8 mouse cellular contexts compared by ENCODE assay signal in the genomic region with DNA sequence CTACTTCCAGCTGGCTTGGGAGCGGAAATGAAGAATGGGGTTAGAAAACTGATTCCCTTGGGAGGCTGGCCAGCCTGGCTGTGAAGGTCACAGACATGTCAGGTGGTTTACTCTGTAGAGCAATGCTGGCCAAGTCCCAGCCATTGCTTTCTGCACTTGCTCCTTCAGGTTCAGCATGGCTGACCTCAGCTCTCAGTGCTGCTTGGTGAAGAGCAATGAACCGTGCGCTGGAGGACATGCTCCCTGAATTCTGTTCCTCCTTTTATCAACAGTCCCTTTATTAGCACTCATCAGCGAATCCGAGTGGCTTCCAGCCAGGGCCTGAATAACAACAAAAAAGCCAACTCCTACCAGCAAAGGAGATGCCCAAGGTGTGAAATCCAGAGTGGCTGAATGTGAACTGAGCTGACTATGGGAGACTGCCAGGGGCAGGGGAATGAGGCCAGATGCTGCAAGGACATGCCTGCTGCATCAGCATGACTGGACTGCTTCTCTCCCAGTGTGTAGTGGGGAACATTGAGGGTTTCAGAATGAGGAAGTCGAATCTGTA. TPM values are rescaled to one million over a fixed set of nuclear protein-coding genes. Genes with fewer than 3 reads are reported as not detected.
DNase-seq lines count a peak whose midpoint lies in the region; ATAC-seq and TF ChIP-seq lines count a peak whose summit lies in the region.

No protein-coding gene starts in this region.

- no peaks in the 10 kb centered on the region for H3K36me3 ChIP-seq in hindbrain, embryonic 13.5 days
- no peaks in the 10 kb centered on the region for H3K36me3 ChIP-seq in midbrain, postnatal 0 days (ENCODE audit: insufficient read depth, low read length)

- no peak overlapping the region for H3K27ac ChIP-seq in hindbrain, embryonic 13.5 days
- H3K27ac ChIP-seq in left cerebral cortex, adult 2 months = no peak overlapping the region
- H3K27ac ChIP-seq in midbrain, postnatal 0 days (ENCODE audit: low read depth, low read length) = no peak overlapping the region

- H3K4me3 ChIP-seq in hindbrain, embryonic 13.5 days = no peak overlapping the region
- no peak overlapping the region for H3K4me3 ChIP-seq in left cerebral cortex, adult 2 months
- H3K4me3 ChIP-seq in midbrain, postnatal 0 days (ENCODE audit: low read depth, low read length) = no peak overlapping the region

- H3K9me3 ChIP-seq in hindbrain, embryonic 13.5 days = peaks cover 4% of the 10 kb centered on the region; the same call in 1 of the 2 replicates
- no peaks in the 10 kb centered on the region; the same call in 1 of the 2 replicates for H3K9me3 ChIP-seq in midbrain, postnatal 0 days (ENCODE audit: low read length)

- intact Hi-C loops in left cerebral cortex, adult 2 months (cut with DNase I) = loop anchor here (1.0 kb wide), 1 partner anchor 44 kb away; no protein-coding TSS in a partner anchor

- H3K27me3 ChIP-seq in hindbrain, embryonic 13.5 days = no peaks in the 10 kb centered on the region
- H3K27me3 ChIP-seq in midbrain, postnatal 0 days (ENCODE audit: insufficient read depth, low read length) = no peaks in the 10 kb centered on the region

- no peak for TF ChIP-seq CTCF in left cerebral cortex, adult 2 months (IDR thresholded peaks at IDR 0.05)
- TF ChIP-seq CTCF in midbrain, postnatal 0 days (IDR thresholded peaks at IDR 0.05) = no peak

- ATAC-seq in frontal cortex, adult (ENCODE audit: low TSS enrichment) = peak; percentile 57
- peak; percentile 95 for ATAC-seq in hindbrain, embryonic 13.5 days (ENCODE audit: low FRiP score)
- ATAC-seq in midbrain, postnatal 0 days (ENCODE audit: low FRiP score) = peak; percentile 86
- ATAC-seq in CD4-positive, CD25-positive, alpha-beta regulatory T cell, adult 4 months = no peak

- DNase-seq in adrenal gland, adult 2 months = peak; percentile 60
- DNase-seq in adrenal gland, postnatal 4 days (ENCODE audit: low spot score in 2 of 2) = no peak
- DNase-seq in adrenal gland, adult 8-10 months = peak; percentile 30
- peak; percentile 22 to 47 for DNase-seq in left cerebral cortex, adult 2 months (ENCODE audit: extremely low spot score in 1 of 2, low spot score in 2 of 2)
- peak; percentile 93 for DNase-seq in midbrain, postnatal 0 days (ENCODE audit: low spot score)

- no peak overlapping the region for H3K9ac ChIP-seq in hindbrain, embryonic 13.5 days
- no peak overlapping the region for H3K9ac ChIP-seq in midbrain, postnatal 0 days (replicated peaks; ENCODE audit: low read length, poor library complexity, severe bottlenecking)

- no peak overlapping the region for H3K4me2 ChIP-seq in hindbrain, embryonic 13.5 days
- H3K4me2 ChIP-seq in midbrain, postnatal 0 days (ENCODE audit: low read depth, low read length, poor library complexity, severe bottlenecking) = no peak overlapping the region

- H3K4me1 ChIP-seq in hindbrain, embryonic 13.5 days (replicated peaks) = peaks cover 5% of the 10 kb centered on the region
- no peaks in the 10 kb centered on the region for H3K4me1 ChIP-seq in midbrain, postnatal 0 days (ENCODE audit: insufficient read depth, low read length)

- WGBS in hindbrain, embryonic 13.5 days = 20% methylated on average over 6 of the region's 6 CpGs
- 27% methylated on average over 6 of the region's 6 CpGs for WGBS in midbrain, postnatal 0 days

RNA-seq across cellular contexts. Expression of gene Pla2g7, which starts 10.3 kb away (rescaled TPM):
- total RNA-seq in adrenal gland, adult 2 months (2021) = 10 to 100 TPM; 16.7 to 20.8 TPM
- polyA plus RNA-seq in adrenal gland, adult 2 months (2012; rRNA removed) = 3.2 and 3.6 TPM in 2 replicates
- total RNA-seq in adrenal gland, postnatal 4 days (2021) = 10 to 100 TPM; 14.0 to 15.6 TPM
- 10 to 100 TPM; 15.0 to 22.2 (median 17.6) TPM for total RNA-seq in adrenal gland, adult 8-10 months (2022)
- 49.4 and 61.3 TPM in 2 replicates for polyA plus RNA-seq in hindbrain, embryonic 13.5 days (2015; fragmentation: Nextera tagmentation; extraction: Ambion mirVana)
- total RNA-seq in left cerebral cortex, adult 2 months (2021) = 10 to 100 TPM; 80.9 to 84.9 TPM
- 49.7 and 49.8 TPM in 2 replicates for total RNA-seq in midbrain, postnatal 0 days (2014; rRNA removed)
- 87.8 and 93.9 TPM in 2 replicates for polyA plus RNA-seq in midbrain, postnatal 0 days (2015; fragmentation: Nextera tagmentation; extraction: Ambion mirVana)
- polyA plus RNA-seq in CD4-positive, CD25-positive, alpha-beta regulatory T cell, adult 4 months (2017; shearing (Covaris generic)) = 1 to 10 TPM in 1 of 2 experiments, under 1 TPM in 1; 0.30 to 1.5 TPM

RNA-seq across cellular contexts. Expression of gene Ankrd66, which starts 14.2 kb away (rescaled TPM):
- total RNA-seq in adrenal gland, adult 2 months (2021) = not detected
- polyA plus RNA-seq in adrenal gland, adult 2 months (2012; rRNA removed) = not detected in 2 replicates
- total RNA-seq in adrenal gland, postnatal 4 days (2021) = not detected
- total RNA-seq in adrenal gland, adult 8-10 months (2022) = under 1 TPM in 1 of 4 experiments, not detected in 3; 0.30 TPM
- polyA plus RNA-seq in hindbrain, embryonic 13.5 days (2015; fragmentation: Nextera tagmentation; extraction: Ambion mirVana) = 1.0 and 2.3 TPM in 2 replicates
- total RNA-seq in left cerebral cortex, adult 2 months (2021) = under 1 TPM; 0.26 to 0.27 TPM
- total RNA-seq in midbrain, postnatal 0 days (2014; rRNA removed) = 1.1 TPM in 1 of 2 replicates, not detected in the other
- 0.88 and 0.93 TPM in 2 replicates for polyA plus RNA-seq in midbrain, postnatal 0 days (2015; fragmentation: Nextera tagmentation; extraction: Ambion mirVana)
- not detected for polyA plus RNA-seq in CD4-positive, CD25-positive, alpha-beta regulatory T cell, adult 4 months (2017; shearing (Covaris generic))

RNA-seq across cellular contexts. Expression of gene Mep1a, which starts 55.0 kb away (rescaled TPM):
- total RNA-seq in adrenal gland, adult 2 months (2021) = under 1 TPM in 1 of 2 experiments, not detected in 1; 0.14 TPM
- not detected in 2 replicates for polyA plus RNA-seq in adrenal gland, adult 2 months (2012; rRNA removed)
- 10 to 100 TPM in 1 of 2 experiments, under 1 TPM in 1; 0.85 to 28.5 TPM for total RNA-seq in adrenal gland, postnatal 4 days (2021)
- not detected for total RNA-seq in adrenal gland, adult 8-10 months (2022)
- polyA plus RNA-seq in hindbrain, embryonic 13.5 days (2015; fragmentation: Nextera tagmentation; extraction: Ambion mirVana) = not detected in 2 replicates
- total RNA-seq in left cerebral cortex, adult 2 months (2021) = not detected
- 0.19 TPM in 1 of 2 replicates, not detected in the other for total RNA-seq in midbrain, postnatal 0 days (2014; rRNA removed)
- 0.15 TPM in 1 of 2 replicates, not detected in the other for polyA plus RNA-seq in midbrain, postnatal 0 days (2015; fragmentation: Nextera tagmentation; extraction: Ambion mirVana)
- polyA plus RNA-seq in CD4-positive, CD25-positive, alpha-beta regulatory T cell, adult 4 months (2017; shearing (Covaris generic)) = not detected

Comparison
In these comparisons a context has a peak if more than half of its experiments do, and no peak if none do; other contexts are left out.
1. DNase-seq: peak in adrenal gland, adult 2 months (single experiment), adrenal gland, adult 8-10 months (single experiment), left cerebral cortex, adult 2 months (2 of 2) and midbrain, postnatal 0 days (single experiment); none in adrenal gland, postnatal 4 days (0 of 2).